8 mouse cellular contexts compared by ENCODE assay signal in the genomic region with DNA sequence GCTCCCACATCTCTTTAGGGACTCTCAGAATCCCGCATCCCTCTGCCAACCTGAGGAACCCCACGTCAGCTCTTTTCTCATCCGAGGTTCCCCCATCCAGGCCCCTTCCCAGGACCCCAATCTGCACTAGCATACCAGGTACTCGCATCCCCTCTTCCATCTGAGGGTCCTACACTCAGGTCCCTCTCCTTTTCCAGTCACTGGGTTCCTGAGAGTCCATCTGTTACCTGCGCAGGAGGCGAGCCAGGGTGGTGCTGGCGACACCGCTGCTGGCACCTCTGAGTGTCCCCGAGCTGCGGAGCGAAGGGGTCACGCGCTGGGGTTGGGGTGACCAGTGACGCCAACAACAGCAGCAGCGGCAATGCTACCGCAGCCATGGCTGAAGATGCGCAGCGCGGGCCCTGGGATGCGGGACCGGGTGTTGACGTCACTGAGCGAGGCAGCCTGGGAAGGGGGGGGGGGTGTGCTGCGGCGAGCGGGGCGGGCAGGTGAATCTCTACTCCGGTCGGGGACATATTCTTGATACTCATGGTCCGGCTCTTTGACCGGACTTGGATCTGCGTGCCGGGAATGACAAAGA. TPM values are rescaled to one million over a fixed set of nuclear protein-coding genes. Genes with fewer than 3 reads are reported as not detected.
DNase-seq lines count a peak whose midpoint lies in the region; ATAC-seq and TF ChIP-seq lines count a peak whose summit lies in the region.

Gene Tmem59l, minus strand, starts transcription at position 418 of the 580 bp plus-strand sequence.

- no peak within 1 kb of the TSS for H3K27ac ChIP-seq in intestine, embryonic 14.5 days (ENCODE audit: low read depth)
- no peak within 1 kb of the TSS for H3K27ac ChIP-seq in liver, postnatal 0 days (ENCODE audit: low read depth)

- no peak for TF ChIP-seq CTCF in liver, postnatal 0 days (IDR thresholded peaks at IDR 0.05; ENCODE audit: low read depth)

- peak within 1 kb of the TSS; percentile 51 for H3K4me2 ChIP-seq in intestine, embryonic 14.5 days (ENCODE audit: low read length)
- H3K4me2 ChIP-seq in liver, postnatal 0 days (ENCODE audit: low read depth, low read length), result peak within 1 kb of the TSS; percentile 67

- H3K4me3 ChIP-seq in megakaryocyte, embryonic 14.5 days (replicated peaks), result peak within 1 kb of the TSS; percentile 81
- peak within 1 kb of the TSS; percentile 31 for H3K4me3 ChIP-seq in intestine, embryonic 14.5 days (ENCODE audit: low read depth, low read length)
- H3K4me3 ChIP-seq in liver, postnatal 0 days (ENCODE audit: low read depth, low read length), result peak within 1 kb of the TSS; percentile 39

- no peaks in the 10 kb centered on the region for H3K9me3 ChIP-seq in megakaryocyte, embryonic 14.5 days
- no peaks in the 10 kb centered on the region for H3K9me3 ChIP-seq in intestine, embryonic 14.5 days (ENCODE audit: control insufficient read depth, low read length)
- no peaks in the 10 kb centered on the region for H3K9me3 ChIP-seq in liver, postnatal 0 days (ENCODE audit: low read length)

- H3K9ac ChIP-seq in intestine, embryonic 14.5 days (ENCODE audit: low read length), result no peak within 1 kb of the TSS
- no peak within 1 kb of the TSS for H3K9ac ChIP-seq in liver, postnatal 0 days (replicated peaks)

- no peak for TF ChIP-seq EP300 in liver, postnatal 0 days (IDR thresholded peaks at IDR 0.05; ENCODE audit: low read depth)

- whole genome bisulfite sequencing in intestine, embryonic 14.5 days, result 3% methylated on average over 33 of the region's 33 CpGs
- WGBS in liver, postnatal 0 days (ENCODE audit: insufficient replicate concordance), result 17% methylated on average over 33 of the region's 33 CpGs

- peaks cover 57% of the 10 kb centered on the region for H3K4me1 ChIP-seq in megakaryocyte, embryonic 14.5 days
- H3K4me1 ChIP-seq in intestine, embryonic 14.5 days (replicated peaks; ENCODE audit: control insufficient read depth, insufficient read depth, low read length), result peaks cover 24% of the 10 kb centered on the region
- H3K4me1 ChIP-seq in liver, postnatal 0 days (ENCODE audit: insufficient read depth), result peaks cover 18% of the 10 kb centered on the region

- peaks cover 98% of the 10 kb centered on the region for H3K27me3 ChIP-seq in megakaryocyte, embryonic 14.5 days (replicated peaks)
- H3K27me3 ChIP-seq in intestine, embryonic 14.5 days (replicated peaks; ENCODE audit: control insufficient read depth, insufficient read depth, low read length), result peaks cover 83% of the 10 kb centered on the region
- peaks cover 92% of the 10 kb centered on the region for H3K27me3 ChIP-seq in liver, postnatal 0 days (ENCODE audit: insufficient read depth, low read length)

- no peak for ATAC-seq in megakaryocyte, adult 5-6 weeks (ENCODE audit: poor library complexity, severe bottlenecking)
- no peak for ATAC-seq in intestine, embryonic 14.5 days (replicated peaks; ENCODE audit: low FRiP score, low TSS enrichment, low read depth)
- no peak for ATAC-seq in liver, postnatal 0 days
- ATAC-seq in erythroblast, adult 5-6 weeks (replicated peaks; ENCODE audit: low FRiP score, poor library complexity, severe bottlenecking), result no peak

- DNase-seq in adrenal gland, adult 18-20 months (ENCODE audit: low spot score in 2 of 2), result no peak
- no peak for DNase-seq in adrenal gland, postnatal 14 days
- no peak for DNase-seq in intestine, embryonic 14.5 days (ENCODE audit: low spot score)
- DNase-seq in liver, postnatal 0 days, result peak; percentile 15
- DNase-seq in c-Kit-positive CD71-positive TER-119-positive erythroid progenitor cells, embryonic 14.5 days (ENCODE audit: low spot score), result no peak

- no peaks in the 10 kb centered on the region for H3K36me3 ChIP-seq in megakaryocyte, embryonic 14.5 days (replicated peaks; ENCODE audit: low read length)
- no peaks in the 10 kb centered on the region for H3K36me3 ChIP-seq in intestine, embryonic 14.5 days (ENCODE audit: control insufficient read depth, insufficient read depth, low read length)
- no peaks in the 10 kb centered on the region for H3K36me3 ChIP-seq in liver, postnatal 0 days (replicated peaks; ENCODE audit: insufficient read depth, low read length)

RNA-seq across cellular contexts. Expression of gene Tmem59l, which starts in this region (rescaled TPM):
- 10 to 100 TPM; 20.4 to 26.4 TPM for total RNA-seq in adrenal gland, adult 18-20 months (2021)
- total RNA-seq in adrenal gland, postnatal 14 days (2021), result 4.6 and 5.6 TPM in 2 replicates
- not detected in 2 replicates for polyA plus RNA-seq in megakaryocyte, embryonic 14.5 days (2012; ENCODE audit: insufficient read depth, low replicate concordance)
- not detected in 2 replicates for total RNA-seq in megakaryocyte, adult 5-6 weeks (2015)
- not detected in 2 replicates for total RNA-seq in megakaryocyte, adult 5-6 weeks (2017)
- polyA plus RNA-seq in intestine, embryonic 14.5 days (2014; fragmentation: Nextera tagmentation; extraction: Ambion mirVana), result 3.7 and 5.1 TPM in 2 replicates
- not detected in 2 replicates for polyA plus RNA-seq in liver, postnatal 0 days (2015; fragmentation: Nextera tagmentation; extraction: Ambion mirVana)
- total RNA-seq in erythroblast, adult 5-6 weeks (2015; ENCODE audit: low replicate concordance), result not detected in 2 replicates
- not detected in 2 replicates for total RNA-seq in erythroblast, adult 5-6 weeks (2017; ENCODE audit: low replicate concordance)

Comparison
In these comparisons a context has a peak if more than half of its experiments do, and no peak if none do; other contexts are left out.
1. Peak in DNase-seq, H3K4me3 ChIP-seq and H3K4me2 ChIP-seq in liver, postnatal 0 days; RNA of the gene not detected or under 1 TPM.
2. H3K4me3 ChIP-seq: peak in every context shown above with its lines; median percentile 81 in megakaryocyte, embryonic 14.5 days; 39 in liver, postnatal 0 days; 31 in intestine, embryonic 14.5 days.